In the genomic region with DNA sequence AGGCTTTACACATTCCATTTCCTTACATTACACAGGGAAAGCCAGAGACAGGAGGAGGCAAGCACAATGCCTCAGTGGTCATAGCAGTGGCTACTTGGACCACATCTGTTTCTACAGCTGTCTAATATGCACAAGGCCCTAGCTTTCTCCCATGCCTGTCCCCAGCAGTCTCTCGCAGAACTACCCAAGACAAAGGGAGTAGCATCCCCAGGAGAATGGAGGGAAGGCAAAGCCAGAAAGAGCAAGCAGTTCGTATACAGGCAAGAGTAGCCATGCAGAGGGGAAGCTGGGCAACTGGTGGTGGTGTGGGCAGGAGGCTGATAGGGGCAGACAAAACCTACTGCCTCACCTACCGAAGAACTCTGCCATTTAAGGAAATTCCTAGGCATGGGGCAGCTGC, we compare ENCODE assay signal across 10 mouse cellular contexts.
"Had no signal": no experiment of that assay in that cellular context is flagged by ENCODE, and none has a peak within 500 bp of the region (broad histone marks: within the 10 kb centered on the region; RNA-seq: fewer than 3 reads in every experiment).

No protein-coding gene starts in this region.

- H3K27me3 ChIP-seq: lung, embryonic 15.5 days; megakaryocyte, embryonic 14.5 days; midbrain, embryonic 12.5 days; neural tube, embryonic 12.5 days; stomach, embryonic 15.5 days had no signal

- H3K4me2 ChIP-seq: lung, embryonic 15.5 days; midbrain, embryonic 12.5 days; neural tube, embryonic 12.5 days; stomach, embryonic 15.5 days had no signal

- ATAC-seq: lung, postnatal 0 days had no signal

- H3K9me3 ChIP-seq: lung, embryonic 15.5 days; megakaryocyte, embryonic 14.5 days; midbrain, embryonic 12.5 days; neural tube, embryonic 12.5 days; stomach, embryonic 15.5 days had no signal

- DNase-seq: thymus, postnatal 36 days had no signal

- H3K4me3 ChIP-seq: lung, embryonic 15.5 days; megakaryocyte, embryonic 14.5 days; midbrain, embryonic 12.5 days; neural tube, embryonic 12.5 days; stomach, embryonic 15.5 days had no signal

- H3K9ac ChIP-seq: liver, embryonic 14.5 days; lung, embryonic 15.5 days; neural tube, embryonic 12.5 days; stomach, embryonic 15.5 days had no signal

- H3K27ac ChIP-seq: liver, embryonic 14.5 days; lung, embryonic 15.5 days; macrophage; midbrain, embryonic 12.5 days; neural tube, embryonic 12.5 days; stomach, embryonic 15.5 days; stomach, postnatal 0 days had no signal
